Mouse (Mus musculus) natural killer cell, adult 2 months (primary cell): ENCODE results near the gene Zc2hc1c.
"Not testable (repeated sequence)": the region's sequence is repeated elsewhere in the genome, so short reads cannot be mapped to it uniquely, and the experiment has no call there.

Experiments used
- DNase-seq, 2 experiments: peaks; one replicate each; pipeline ENCODE4 v3.0.0; 2022; ENCODE audit warnings: low spot score in 2 of 2

Zc2hc1c gene

DNA sequence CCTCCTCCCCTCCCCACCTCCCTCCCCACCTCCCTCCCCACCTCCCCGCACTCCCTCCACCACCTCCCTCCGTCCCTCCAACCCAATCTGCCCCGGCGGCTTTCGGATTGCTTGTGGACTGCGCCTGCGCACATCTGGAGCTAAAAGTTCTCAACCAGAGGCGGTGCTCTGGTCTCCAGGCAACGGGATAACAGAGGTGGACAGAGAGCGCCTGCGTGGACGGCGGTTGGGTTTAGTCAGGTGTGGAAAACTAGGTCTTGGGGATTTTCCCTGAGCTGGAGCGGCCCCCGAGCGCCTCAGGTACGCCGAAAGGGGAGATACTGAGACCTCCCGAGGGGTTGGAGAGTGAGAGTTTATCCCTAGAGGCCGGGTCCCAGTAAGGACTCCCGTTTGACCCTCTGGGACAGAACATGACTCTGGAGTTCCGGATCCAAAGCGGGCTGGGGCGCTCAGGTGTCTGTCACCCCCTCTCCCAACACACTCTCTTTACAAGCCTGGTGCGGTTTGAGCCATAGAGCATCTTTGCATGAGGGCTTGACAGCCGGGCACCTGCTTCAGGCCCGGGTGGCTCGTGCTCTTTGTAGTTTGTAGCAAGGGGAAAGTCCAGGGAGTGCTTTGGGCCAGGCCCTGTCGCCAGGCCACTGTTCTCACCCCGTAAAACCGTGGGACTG, at the start of gene Zc2hc1c:
Gene Zc2hc1c (plus strand): TSS at position 106 of the 671 bp plus-strand sequence.
- DNase-seq = peak; percentile 83 to 85

DNA sequence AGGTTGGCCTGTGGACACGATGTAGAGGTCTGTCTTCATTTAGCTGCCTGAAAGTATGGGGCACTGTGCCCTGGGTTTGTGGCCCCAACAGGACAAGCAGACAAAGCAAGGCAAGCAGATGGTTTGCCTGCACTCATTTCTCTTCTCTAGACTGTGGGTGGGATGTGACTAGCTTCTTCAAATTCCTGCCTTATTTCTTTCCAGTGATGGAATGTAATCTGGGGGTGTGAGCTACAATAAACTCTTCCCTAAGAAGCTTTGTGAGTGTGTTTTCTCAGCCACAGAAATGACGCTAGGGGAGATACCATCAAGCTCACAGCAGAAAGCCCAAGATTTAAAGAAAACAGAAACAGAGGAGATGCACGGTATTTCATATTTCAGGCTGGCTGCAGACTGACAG, 36.3 kb upstream of the Zc2hc1c start:
- DNase-seq = no peak

DNA sequence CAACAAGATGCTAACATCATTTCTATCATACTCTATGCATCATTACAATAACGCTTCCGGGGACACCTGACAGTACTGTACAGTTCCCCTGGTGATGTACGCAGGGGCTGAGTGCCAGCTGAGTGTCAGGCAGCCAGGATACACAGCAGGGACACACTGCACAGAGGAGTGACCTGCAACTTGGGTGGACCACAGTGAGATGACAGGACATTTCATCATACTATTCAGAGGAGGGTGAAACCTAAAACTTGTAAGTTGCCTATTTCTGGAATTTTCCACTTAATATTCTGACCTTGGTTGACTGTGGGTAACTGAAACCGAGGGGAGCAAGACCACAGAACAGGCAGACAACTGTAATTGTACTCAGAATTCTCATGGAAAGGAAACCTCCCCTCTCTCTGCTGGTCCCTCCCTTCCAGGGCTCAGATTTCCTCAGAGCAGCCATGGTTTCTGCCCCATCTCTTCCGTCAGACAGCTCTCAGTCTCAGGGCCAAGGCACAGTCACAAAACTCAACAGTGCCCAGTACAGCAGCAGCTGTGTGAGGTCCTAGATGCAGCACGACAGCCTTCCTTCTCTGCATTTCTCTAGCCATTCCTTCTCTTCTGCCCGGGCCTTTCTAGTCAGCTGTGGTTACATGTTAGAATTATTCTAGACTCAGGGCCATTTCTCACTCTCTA, 32.2 kb upstream of the Zc2hc1c start:
- no peak for DNase-seq

DNA sequence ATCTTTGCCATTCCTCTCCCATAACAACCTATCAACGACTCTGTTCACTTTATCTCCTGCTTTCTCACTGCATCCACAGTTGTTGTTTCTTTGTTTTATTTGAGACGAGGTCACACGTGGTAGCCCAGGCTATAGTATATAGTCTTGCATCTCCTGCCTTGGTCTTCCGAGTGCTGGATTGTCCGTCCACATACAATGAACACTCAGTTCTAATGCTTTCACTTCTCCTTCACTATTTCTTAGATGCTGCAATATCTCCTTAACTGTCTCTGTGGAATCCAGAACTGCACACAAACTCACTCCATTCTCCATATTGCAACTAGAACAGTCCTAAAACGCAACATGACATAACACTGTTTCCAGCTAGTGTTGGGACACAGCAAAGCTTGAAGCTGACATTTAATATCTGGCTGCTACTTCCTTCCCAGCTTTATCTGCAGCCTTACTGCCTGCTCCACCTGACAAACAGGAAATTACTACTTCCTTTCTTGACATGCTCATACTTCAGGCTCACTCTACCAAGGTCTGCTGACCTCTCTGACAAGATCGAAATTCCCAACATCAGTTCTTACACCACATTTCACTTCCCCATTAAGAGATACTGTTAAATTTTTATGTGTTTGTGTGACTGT, 31.3 kb upstream of the Zc2hc1c start:
- peak in 1 of 2 experiments; percentile 16 for DNase-seq

DNA sequence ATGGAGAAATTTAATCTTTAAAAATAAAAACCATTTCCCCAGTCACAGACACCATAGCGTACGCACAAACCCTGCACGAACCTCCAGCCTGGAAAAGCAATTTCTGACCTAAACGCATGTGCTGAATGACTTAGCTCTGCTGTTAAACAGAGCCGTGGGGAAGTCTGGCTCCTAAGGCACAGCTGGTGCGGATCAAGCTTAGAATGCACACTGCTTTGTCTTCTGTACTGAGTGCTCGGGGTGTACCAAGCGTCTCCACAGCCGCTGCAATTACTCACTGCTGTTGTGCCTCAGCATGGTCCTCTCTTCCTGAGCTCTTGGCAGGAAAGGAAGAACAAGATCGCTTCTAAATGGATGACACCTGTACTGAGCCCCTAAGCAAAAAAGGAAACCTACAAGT, 25.9 kb upstream of the Zc2hc1c start:
- DNase-seq = no peak

DNA sequence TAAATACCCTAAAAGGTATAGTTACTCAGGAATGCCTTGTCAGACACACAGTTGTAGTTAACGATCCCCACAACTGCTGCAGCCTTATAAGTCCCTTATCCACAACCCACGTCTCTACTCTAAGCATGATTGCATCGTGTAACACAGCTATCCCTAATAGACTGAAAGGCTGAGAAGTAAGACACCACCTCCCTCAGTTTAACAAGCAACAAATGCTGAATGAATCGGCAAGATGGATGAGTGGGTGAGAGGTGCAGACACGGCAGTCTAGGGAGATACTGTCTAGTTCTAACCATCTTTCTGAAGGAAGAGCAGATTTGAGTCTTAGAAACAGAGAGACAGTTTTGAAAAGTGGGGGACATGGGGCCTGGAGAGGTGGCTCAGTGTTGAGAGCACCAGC, 25.2 kb upstream of the Zc2hc1c start:
- DNase-seq = no peak

DNA sequence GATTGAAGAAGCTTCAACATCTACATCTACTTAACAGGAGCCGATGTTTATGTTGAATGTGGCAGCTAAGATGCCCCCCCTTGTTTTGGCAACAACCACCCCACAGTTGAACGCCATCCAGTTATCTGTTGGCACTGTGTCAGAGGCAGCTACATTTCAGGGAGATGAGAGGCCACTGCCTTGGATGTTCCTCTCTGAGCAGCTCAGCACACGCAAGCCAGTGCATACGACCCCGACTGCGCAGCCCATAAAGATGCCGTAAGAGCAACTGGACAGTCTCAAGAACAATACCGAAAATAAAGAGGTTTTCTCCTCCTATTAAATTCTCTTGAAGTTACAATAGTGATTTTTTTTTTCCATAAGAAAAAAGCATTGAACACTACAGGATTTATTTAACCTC, 23.9 kb upstream of the Zc2hc1c start:
- no peak for DNase-seq

DNA sequence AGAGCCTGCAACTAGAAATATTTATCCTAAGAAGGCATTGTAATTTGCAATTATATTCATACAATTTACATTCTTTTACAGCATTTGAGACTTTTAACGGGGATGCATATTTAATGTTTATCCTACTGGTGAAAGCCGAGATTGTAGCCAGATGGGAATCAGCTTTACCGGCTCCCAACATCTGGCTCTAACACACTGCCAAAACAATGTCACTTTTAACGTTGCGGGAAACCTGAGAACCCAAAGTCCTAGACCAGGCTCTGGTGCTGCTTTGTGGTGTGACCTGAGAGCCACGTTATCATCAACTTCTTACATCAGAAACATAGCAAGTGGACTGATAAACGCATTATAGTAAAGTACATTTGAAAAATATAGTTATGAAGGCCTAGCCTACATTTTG, 23.5 kb upstream of the Zc2hc1c start:
- no peak for DNase-seq

DNA sequence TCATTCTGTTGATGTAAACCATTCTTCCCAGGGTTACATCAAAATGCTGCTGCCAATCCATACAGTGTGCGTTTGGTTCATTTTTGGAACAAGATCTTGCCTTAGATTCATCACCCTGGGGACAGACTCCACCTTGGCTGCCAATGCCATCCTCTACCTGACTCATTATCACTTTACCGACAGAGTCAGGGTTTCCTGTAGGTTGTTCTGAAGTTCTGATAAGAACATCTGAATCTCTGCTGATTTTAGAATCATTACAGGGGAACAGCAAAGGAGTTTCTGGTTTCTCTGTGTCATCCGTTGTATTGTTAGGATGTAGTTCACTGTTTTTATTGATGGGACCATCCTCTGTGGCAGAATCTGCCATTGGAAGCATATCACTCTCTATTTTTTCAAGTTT, 22.1 kb upstream of the Zc2hc1c start:
- DNase-seq = no peak

DNA sequence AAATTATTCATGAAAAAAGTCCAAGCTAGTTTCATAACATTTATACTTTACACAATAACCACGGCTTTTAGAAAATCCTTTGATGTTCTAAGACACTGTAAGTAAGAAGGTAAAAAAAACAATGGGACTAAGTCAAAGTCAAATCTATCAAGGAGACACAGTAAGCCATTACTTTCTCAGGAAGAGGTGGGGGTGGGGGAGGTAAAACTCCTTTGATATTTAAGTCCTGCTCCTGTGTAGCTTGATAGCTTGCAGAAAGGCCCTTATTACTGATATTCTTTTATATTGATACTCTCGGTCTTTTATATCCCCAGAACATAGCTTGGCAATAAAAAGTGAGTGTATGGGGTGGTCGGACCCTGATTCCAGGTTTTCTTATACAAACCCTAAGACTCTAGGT, 18.6 kb upstream of the Zc2hc1c start:
- DNase-seq = no peak

DNA sequence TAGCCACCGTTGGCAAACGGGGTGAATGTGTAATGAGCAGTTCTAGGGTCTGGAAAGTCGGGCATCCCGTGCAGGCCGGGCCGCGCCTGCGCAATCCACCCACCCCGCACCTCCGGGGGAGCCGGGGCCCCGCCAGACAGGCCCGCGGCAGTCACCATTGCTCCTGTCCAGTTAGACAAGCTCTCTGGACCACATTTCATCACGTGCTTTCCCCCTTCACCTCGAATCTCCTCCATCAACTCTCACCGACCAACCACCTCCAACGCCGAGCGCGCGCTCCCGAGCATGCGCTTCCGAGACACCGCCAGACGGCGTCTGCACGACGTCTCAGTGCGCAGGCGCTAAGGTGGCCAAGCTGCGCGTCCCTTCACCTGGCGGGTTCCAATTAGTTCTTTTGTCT, 18.1 kb upstream of the Zc2hc1c start, which contains the start of gene Mlh3:
Gene Mlh3 (minus strand): TSS at position 281 of the 400 bp plus-strand sequence.
- peak; percentile 85 for DNase-seq

DNA sequence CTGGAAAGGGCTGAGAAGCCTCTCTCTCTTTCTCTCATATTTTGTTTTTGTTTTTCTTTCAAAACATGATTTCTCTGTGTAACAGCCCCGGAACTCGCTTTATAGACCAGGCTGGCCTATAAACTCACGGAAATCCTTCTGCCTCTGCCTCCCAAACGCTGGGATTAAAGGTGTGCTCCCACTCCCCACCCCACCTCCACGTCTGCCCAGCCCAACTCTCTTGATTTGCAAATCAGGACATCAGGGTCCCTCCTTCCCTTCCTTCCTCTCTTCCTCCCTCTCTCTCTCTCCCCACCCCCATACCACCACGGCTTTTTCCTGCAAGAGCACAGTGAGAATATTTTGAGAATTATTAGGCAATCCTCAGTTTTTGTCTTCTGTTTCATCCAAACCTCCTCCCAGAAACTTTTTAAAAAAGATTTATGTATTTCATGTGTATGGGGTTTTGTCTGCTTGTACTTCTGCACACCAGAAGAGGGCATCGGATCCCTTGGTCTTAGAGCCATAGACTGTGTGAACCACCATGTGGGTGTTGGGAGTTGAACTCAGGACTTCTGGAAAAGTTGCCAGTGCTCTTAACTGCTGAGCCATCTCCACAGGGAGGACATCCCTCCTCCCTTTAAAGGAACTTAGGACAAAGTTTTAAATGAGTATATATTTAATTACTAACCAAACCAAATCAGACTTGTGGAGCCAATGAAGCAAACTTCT, 17.1 kb upstream of the Zc2hc1c start:
- DNase-seq = no peak

DNA sequence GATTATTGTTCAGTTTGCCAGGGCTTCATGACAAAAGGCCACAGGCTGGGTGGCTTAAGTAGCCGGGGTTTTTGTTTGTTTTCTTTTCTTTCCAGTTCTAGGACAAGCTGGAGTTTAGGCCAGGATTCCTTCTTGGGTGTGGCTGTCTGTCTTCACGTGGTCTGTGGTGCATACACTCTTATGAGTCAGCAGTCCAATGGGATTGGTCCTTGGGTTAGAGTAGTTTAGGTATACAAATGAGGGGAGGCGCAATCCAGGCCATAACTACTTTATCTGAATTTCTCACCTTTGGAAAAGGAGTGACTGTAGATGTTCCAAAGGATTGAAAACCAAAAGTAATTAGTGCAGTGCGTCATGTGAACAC, 16.6 kb upstream of the Zc2hc1c start:
- no peak for DNase-seq

DNA sequence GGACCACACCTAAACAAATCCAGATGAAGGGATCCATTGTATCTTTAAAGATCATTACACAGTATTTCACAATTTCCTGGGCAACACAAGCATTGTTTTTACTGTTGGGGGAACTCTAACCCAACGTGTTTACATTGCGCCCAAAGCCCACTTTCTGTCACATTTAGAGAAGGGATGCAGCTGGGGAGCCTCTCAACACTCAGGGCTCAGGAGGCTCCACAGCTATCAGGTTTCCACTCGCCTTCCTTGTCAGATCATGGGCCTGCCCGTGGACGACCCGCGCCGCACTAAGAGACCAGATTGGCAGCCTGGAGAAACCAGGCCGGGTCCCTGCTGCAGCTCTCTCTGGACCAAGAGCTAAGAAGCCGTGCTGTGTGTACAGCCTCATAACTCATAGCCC, 14.9 kb upstream of the Zc2hc1c start:
- DNase-seq = no peak

DNA sequence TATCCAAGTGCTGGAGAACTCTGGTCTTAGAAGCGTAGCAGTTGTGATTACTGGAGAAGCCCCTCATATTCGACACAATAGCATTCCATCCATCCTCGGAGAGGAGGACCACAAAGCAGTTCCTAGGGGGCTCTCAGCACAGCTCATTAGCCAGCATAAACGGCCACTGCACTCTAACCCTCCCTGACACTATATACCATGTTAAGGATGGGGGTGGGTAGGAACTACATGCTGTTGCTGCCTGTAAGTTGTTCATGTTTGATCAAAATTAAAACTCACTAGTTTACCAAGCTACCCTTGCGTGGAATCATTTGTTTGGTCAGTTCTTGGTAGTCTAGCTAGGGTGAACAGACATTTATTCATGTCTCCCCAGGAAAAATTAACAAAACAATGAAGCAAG, 12.1 kb upstream of the Zc2hc1c start:
- no peak for DNase-seq

DNA sequence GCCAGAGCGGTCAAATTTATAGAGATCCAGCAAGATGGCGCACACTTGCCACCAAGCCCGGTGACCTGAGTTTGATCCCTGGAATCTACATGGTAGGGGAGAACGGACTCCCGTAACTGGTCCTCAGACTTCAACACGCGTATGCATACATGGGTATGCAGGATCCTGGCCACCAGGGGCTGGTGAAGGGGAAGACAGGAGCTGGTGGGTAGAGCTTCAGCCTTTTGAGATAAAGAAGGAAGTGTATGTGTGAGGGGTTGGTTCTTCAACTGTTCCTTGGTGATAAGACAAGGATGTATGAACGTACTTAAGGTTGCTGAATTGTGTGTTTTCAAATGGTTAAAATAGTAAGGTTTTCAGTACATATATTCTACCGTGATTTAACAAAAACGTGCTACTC, 9.5 kb upstream of the Zc2hc1c start:
- no peak for DNase-seq

DNA sequence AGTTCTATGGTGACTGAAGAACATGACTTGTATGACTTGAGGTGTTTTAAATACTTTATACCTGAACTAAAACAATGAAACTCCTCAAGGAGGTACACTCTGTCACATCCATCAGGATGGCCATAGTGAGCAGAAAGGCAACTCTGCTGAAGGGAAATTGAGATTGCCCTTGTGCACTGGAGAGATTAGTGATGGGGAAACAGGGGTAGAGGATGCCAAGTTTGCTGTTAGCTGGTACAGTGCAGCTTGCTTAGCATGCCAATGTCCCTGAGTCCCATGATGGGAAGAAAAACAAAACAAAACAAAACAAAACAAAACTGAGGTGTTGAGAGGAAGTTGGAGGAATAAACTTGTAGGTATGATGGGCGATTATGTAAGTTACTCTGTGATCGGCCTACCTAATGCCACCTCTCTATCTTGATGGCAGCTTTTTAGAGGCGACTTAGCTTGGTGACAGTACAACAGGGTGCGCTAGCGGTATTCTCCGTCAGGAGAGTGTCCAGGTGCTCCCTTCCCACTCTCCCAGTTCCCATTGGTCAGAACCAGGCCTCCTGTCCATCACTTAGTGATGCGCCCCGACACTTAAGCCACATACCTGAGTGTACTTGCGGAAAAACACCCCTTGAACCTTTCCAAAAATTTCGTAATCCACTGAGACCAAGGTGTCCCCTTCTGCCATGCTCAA, 8.9 kb upstream of the Zc2hc1c start:
- DNase-seq = no peak

DNA sequence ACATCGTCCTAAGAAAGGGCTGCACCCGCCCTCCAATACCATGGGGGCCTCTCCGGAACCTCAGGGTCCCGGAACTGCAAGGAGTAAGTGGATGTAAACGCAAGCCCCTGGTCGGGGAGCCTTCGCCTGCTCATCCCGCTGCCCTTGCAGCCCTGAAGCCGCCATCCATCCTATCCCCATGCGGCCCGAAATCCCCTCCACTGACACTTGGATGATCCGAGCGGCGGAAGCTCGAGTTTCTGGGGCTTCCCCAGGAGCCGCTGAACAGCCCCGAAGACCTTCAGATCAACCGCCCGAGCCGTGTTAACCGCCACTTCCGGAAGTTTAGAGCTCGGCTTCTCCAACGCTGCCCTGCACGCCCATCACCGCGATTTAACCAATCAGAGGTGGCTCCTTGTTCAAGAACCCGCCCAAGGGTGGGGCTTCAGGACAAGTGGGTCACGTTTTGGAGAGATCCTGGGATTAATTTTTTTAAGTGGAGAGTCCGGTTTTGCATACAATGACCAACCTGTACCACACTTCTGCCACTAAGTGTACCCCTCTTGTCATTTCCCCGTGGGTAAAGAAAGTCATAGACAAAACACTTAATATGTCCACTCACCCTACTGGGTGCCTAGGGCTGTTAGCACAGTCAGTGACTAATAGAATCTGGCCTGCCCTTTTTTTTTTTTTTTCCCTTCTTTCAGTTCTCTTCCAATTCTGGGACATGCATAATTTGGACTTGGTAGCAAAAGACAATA, 8.1 kb upstream of the Zc2hc1c start:
- peak; percentile 96 to 97 for DNase-seq

DNA sequence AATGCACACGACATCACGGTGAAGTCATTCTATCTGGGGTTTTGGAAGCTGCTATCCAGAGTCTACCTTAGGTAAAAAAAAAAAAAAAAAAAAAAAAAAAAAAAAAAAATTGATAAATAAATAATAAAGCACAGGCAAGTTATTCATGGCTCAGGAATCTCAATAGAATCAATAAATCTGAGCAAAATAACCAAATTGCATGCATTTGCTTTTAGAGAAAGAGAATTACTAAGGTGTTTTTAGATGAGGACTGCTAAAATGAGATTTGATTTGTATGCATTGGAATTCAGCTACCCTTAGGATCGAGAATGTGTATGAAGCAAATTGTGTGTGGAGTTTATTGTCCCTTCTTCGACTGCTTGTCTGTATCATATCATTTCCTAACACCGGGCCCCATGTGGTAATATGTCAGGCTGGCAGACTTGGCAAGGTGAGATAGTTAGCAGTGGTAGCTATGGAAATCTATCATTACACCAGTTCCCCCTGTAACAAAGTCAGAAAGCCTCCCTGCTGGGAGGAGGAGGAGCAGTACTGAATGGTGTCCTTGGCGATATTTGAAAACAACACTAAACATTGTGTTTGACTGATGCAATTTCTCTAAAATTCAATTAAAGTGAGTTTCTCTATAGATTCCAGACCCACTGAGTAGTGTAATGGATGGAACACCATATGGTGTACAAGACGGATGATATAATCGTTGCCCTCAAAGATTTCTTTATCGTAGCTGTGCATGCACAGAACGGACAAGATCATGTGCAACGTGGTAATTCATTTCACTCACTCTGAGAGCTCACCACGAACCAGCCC, 7.3 kb upstream of the Zc2hc1c start:
- DNase-seq = no peak

DNA sequence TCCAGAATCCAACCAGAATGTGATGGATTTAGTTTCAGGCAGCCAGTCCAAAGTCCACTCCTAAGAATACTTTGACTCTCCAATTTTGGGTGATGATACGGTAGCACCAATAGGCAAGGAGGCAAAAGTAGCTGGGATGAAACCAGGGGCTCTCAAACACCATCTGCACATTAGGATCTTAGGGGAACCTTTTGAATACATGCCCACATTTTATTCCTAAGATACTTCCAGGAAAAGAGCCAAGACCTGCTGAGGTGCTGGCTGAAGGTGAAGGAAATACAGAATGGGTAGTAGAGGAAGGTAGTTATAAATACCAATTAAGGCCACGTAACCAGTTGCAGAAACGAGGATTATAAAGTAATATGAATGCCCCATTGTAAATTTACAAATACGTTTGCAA, 6.6 kb upstream of the Zc2hc1c start:
- not testable (repeated sequence) for DNase-seq
